Mouse (Mus musculus): ENCODE data around the gene Olfr1173. TPM values are rescaled to one million over a fixed set of nuclear protein-coding genes. Genes with fewer than 3 reads are reported as not detected.

Olfr1173 gene
- not detected in 2 replicates for polyA plus RNA-seq (2021; fragmentation: Nextera tagmentation)
- long read RNA-seq, experiment 1, result 0 reads
- long read RNA-seq, experiment 2, result 0 reads

GRCm38 (mm10) chr2:88279775-88280174 is at the start of gene Olfr1173:
Gene Olfr1173, minus strand, starts transcription at chr2:88279875.

GRCm38 (mm10) chr2:88327115-88327514 is 47.4 kb upstream of the Olfr1173 start, which contains the start of gene Olfr1175-ps:
Gene Olfr1175-ps, minus strand, starts transcription at chr2:88327215.

GRCm38 (mm10) chr2:88315035-88315434 is 35.4 kb upstream of the Olfr1173 start, which contains the start of gene Olfr1174-ps:
Gene Olfr1174-ps, minus strand, starts transcription at chr2:88315135.

GRCm38 (mm10) chr2:88228234-88228633 is 51.4 kb downstream of the Olfr1173 start, which contains the start of gene Olfr1170:
Gene Olfr1170, minus strand, starts transcription at chr2:88228334.

Other genes with a start within 250 kb of the Olfr1173 start
- not detected in 2 replicates for gene Olfr73, start 242.2 kb downstream of the Olfr1173 start, polyA plus RNA-seq (2021; fragmentation: Nextera tagmentation)
- not detected in 2 replicates for gene Olfr1162, start 228.7 kb downstream of the Olfr1173 start, polyA plus RNA-seq (2021; fragmentation: Nextera tagmentation)
- gene Olfr1163, start 208.0 kb downstream of the Olfr1173 start, polyA plus RNA-seq (2021; fragmentation: Nextera tagmentation), result not detected in 2 replicates
- gene Olfr1164, start 185.9 kb downstream of the Olfr1173 start, polyA plus RNA-seq (2021; fragmentation: Nextera tagmentation), result not detected in 2 replicates
- not detected in 2 replicates for gene Olfr1166, start 151.6 kb downstream of the Olfr1173 start, polyA plus RNA-seq (2021; fragmentation: Nextera tagmentation)
- gene Olfr1167, start 124.7 kb downstream of the Olfr1173 start, polyA plus RNA-seq (2021; fragmentation: Nextera tagmentation), result not detected in 2 replicates
- gene Olfr1168, start 98.0 kb downstream of the Olfr1173 start, polyA plus RNA-seq (2021; fragmentation: Nextera tagmentation), result not detected in 2 replicates
- not detected in 2 replicates for gene Olfr1170, start 51.5 kb downstream of the Olfr1173 start, polyA plus RNA-seq (2021; fragmentation: Nextera tagmentation)
- gene Olfr1174-ps, start 35.3 kb upstream of the Olfr1173 start, polyA plus RNA-seq (2021; fragmentation: Nextera tagmentation), result not detected in 2 replicates
- gene Olfr1175-ps, start 47.3 kb upstream of the Olfr1173 start, polyA plus RNA-seq (2021; fragmentation: Nextera tagmentation), result not detected in 2 replicates
- gene Olfr1176, start 56.8 kb upstream of the Olfr1173 start, polyA plus RNA-seq (2021; fragmentation: Nextera tagmentation), result not detected in 2 replicates
- not detected in 2 replicates for gene Olfr1177-ps, start 66.6 kb upstream of the Olfr1173 start, polyA plus RNA-seq (2021; fragmentation: Nextera tagmentation)
- gene Olfr1178, start 107.2 kb upstream of the Olfr1173 start, polyA plus RNA-seq (2021; fragmentation: Nextera tagmentation), result not detected in 2 replicates
- gene Olfr1179, start 126.6 kb upstream of the Olfr1173 start, polyA plus RNA-seq (2021; fragmentation: Nextera tagmentation), result not detected in 2 replicates
- gene Olfr1180, start 139.3 kb upstream of the Olfr1173 start, polyA plus RNA-seq (2021; fragmentation: Nextera tagmentation), result not detected in 2 replicates
- not detected in 2 replicates for gene Olfr1181, start 146.3 kb upstream of the Olfr1173 start, polyA plus RNA-seq (2021; fragmentation: Nextera tagmentation)
- not detected in 2 replicates for gene Gm13757, start 169.3 kb upstream of the Olfr1173 start, polyA plus RNA-seq (2021; fragmentation: Nextera tagmentation)
- not detected in 2 replicates for gene Olfr1183, start 175.0 kb upstream of the Olfr1173 start, polyA plus RNA-seq (2021; fragmentation: Nextera tagmentation)
- not detected in 2 replicates for gene Olfr1184, start 203.7 kb upstream of the Olfr1173 start, polyA plus RNA-seq (2021; fragmentation: Nextera tagmentation)
- not detected in 2 replicates for gene Olfr1185-ps1, start 213.4 kb upstream of the Olfr1173 start, polyA plus RNA-seq (2021; fragmentation: Nextera tagmentation)
- gene Olfr1186, start 238.7 kb upstream of the Olfr1173 start, polyA plus RNA-seq (2021; fragmentation: Nextera tagmentation), result not detected in 2 replicates